21 mouse cellular contexts compared by ENCODE assay signal in the genomic region with DNA sequence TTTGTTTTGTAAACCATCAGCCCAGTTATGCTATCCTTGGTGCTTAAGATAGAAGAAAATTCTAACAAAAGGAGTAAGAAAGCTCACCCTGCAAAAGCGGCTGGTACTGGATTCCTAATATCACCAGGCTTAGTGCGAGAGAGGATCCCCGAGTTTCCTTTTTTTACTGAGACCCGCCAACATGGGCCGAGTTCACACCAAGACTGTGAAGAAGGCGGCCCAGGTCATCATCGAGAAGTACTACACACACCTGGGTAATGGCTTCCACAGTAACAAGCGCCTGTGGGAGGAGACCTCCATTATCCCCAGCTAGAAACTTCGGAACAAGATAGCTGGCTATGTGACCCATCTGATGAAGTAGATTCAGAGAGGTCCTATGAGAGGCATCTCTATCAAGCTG. TPM values are rescaled to one million over a fixed set of nuclear protein-coding genes. Genes with fewer than 3 reads are reported as not detected.
DNase-seq lines count a peak whose midpoint lies in the region; ATAC-seq and TF ChIP-seq lines count a peak whose summit lies in the region.
"Had no signal": no experiment of that assay in that cellular context is flagged by ENCODE, and none has a peak within 500 bp of the region (broad histone marks: within the 10 kb centered on the region; RNA-seq: fewer than 3 reads in every experiment).

No protein-coding gene starts in this region.

- peaks cover 16% of the 10 kb centered on the region for H3K4me1 ChIP-seq in heart, embryonic 12.5 days (replicated peaks)
- peaks cover 36% of the 10 kb centered on the region for H3K4me1 ChIP-seq in kidney, embryonic 16.5 days (ENCODE audit: insufficient read depth, low read length)
- H3K4me1 ChIP-seq in kidney, embryonic 15.5 days: peaks cover 46% of the 10 kb centered on the region
- H3K4me1 ChIP-seq in liver, embryonic 15.5 days (replicated peaks): peaks cover 27% of the 10 kb centered on the region
- H3K4me1 ChIP-seq in liver, postnatal 0 days (ENCODE audit: insufficient read depth): peaks cover 11% of the 10 kb centered on the region
- no peaks in the 10 kb centered on the region for H3K4me1 ChIP-seq in stomach, postnatal 0 days (replicated peaks; ENCODE audit: control insufficient read depth, insufficient read depth)

- DNase-seq in heart, adult 11 months: peak; percentile 86
- DNase-seq in liver, postnatal 0 days: no peak
- no peak for DNase-seq in stomach, postnatal 0 days (ENCODE audit: low spot score)
- no peak for DNase-seq in left cerebral cortex, postnatal 4 days
- DNase-seq: adrenal gland, adult 8-10 months; cerebellum, adult 2 months; cerebellum, postnatal 25 days; kidney, postnatal 4 days; layer of hippocampus, adult 9-11 months; lung, embryonic 14.5 days; lung, postnatal 14 days; right cerebral cortex, postnatal 4 days; thymus, postnatal 4 days had no signal

- no peaks in the 10 kb centered on the region for H3K36me3 ChIP-seq in heart, embryonic 12.5 days
- H3K36me3 ChIP-seq in kidney, embryonic 16.5 days (ENCODE audit: insufficient read depth, low read length): no peaks in the 10 kb centered on the region
- H3K36me3 ChIP-seq in kidney, embryonic 15.5 days: no peaks in the 10 kb centered on the region
- H3K36me3 ChIP-seq in liver, embryonic 15.5 days (replicated peaks): 0 out of 2 replicates have a peak, but pooled peaks cover 5% of the 10 kb centered on the region
- no peaks in the 10 kb centered on the region; the same call in 1 of the 2 replicates for H3K36me3 ChIP-seq in liver, postnatal 0 days (replicated peaks; ENCODE audit: insufficient read depth, low read length)
- H3K36me3 ChIP-seq in stomach, postnatal 0 days (ENCODE audit: control insufficient read depth, insufficient read depth, low read length): no peaks in the 10 kb centered on the region

- no peaks in the 10 kb centered on the region for H3K9me3 ChIP-seq in heart, embryonic 12.5 days (replicated peaks)
- no peaks in the 10 kb centered on the region for H3K9me3 ChIP-seq in kidney, embryonic 16.5 days (ENCODE audit: low read length)
- H3K9me3 ChIP-seq in kidney, embryonic 15.5 days (replicated peaks): no peaks in the 10 kb centered on the region
- H3K9me3 ChIP-seq in liver, embryonic 15.5 days (replicated peaks): no peaks in the 10 kb centered on the region
- H3K9me3 ChIP-seq in liver, postnatal 0 days (ENCODE audit: low read length): no peaks in the 10 kb centered on the region
- H3K9me3 ChIP-seq in stomach, postnatal 0 days (ENCODE audit: control insufficient read depth, low read length): no peaks in the 10 kb centered on the region

- no peak overlapping the region for H3K4me2 ChIP-seq in heart, embryonic 12.5 days
- H3K4me2 ChIP-seq in kidney, embryonic 16.5 days (replicated peaks; ENCODE audit: low read depth, low read length): no peak overlapping the region
- no peak overlapping the region for H3K4me2 ChIP-seq in kidney, embryonic 15.5 days
- H3K4me2 ChIP-seq in liver, embryonic 15.5 days: no peak overlapping the region
- H3K4me2 ChIP-seq in liver, postnatal 0 days (ENCODE audit: low read depth, low read length): no peak overlapping the region
- no peak overlapping the region for H3K4me2 ChIP-seq in stomach, postnatal 0 days (replicated peaks; ENCODE audit: low read depth)

- no peak overlapping the region for H3K4me3 ChIP-seq in heart, embryonic 12.5 days
- H3K4me3 ChIP-seq in kidney, embryonic 16.5 days (ENCODE audit: low read length): no peak overlapping the region
- no peak overlapping the region for H3K4me3 ChIP-seq in kidney, embryonic 15.5 days (replicated peaks)
- no peak overlapping the region for H3K4me3 ChIP-seq in liver, embryonic 15.5 days (replicated peaks)
- no peak overlapping the region for H3K4me3 ChIP-seq in liver, postnatal 0 days (ENCODE audit: low read depth, low read length)
- no peak overlapping the region for H3K4me3 ChIP-seq in stomach, postnatal 0 days (ENCODE audit: low read depth, low read length)

- no peak for TF ChIP-seq EP300 in liver, postnatal 0 days (IDR thresholded peaks at IDR 0.05; ENCODE audit: low read depth)
- no peak for TF ChIP-seq EP300 in stomach, postnatal 0 days (optimal IDR thresholded peaks at IDR 0.05)

- TF ChIP-seq CTCF in liver, postnatal 0 days (IDR thresholded peaks at IDR 0.05; ENCODE audit: low read depth): no peak
- no peak for TF ChIP-seq CTCF in stomach, postnatal 0 days (IDR thresholded peaks at IDR 0.05; ENCODE audit: low read depth)

- intact Hi-C loops in left cerebral cortex, postnatal 4 days (cut with DNase I): no loop called here

- H3K9ac ChIP-seq in heart, embryonic 12.5 days: no peak overlapping the region
- H3K9ac ChIP-seq in kidney, embryonic 16.5 days (replicated peaks; ENCODE audit: low read length): no peak overlapping the region
- no peak overlapping the region for H3K9ac ChIP-seq in kidney, embryonic 15.5 days
- no peak overlapping the region for H3K9ac ChIP-seq in liver, embryonic 15.5 days
- H3K9ac ChIP-seq in liver, postnatal 0 days (replicated peaks): no peak overlapping the region
- no peak overlapping the region for H3K9ac ChIP-seq in stomach, postnatal 0 days (ENCODE audit: low read length)
- H3K9ac ChIP-seq: lung, embryonic 14.5 days had no signal

- 84% methylated on average over 9 of the region's 9 CpGs for WGBS in heart, embryonic 12.5 days
- WGBS in kidney, embryonic 16.5 days: 78% methylated on average over 9 of the region's 9 CpGs
- WGBS in kidney, embryonic 15.5 days: 77% methylated on average over 9 of the region's 9 CpGs
- 77% methylated on average over 9 of the region's 9 CpGs for WGBS in liver, embryonic 15.5 days (ENCODE audit: insufficient replicate concordance)
- 86% methylated on average over 9 of the region's 9 CpGs for WGBS in liver, postnatal 0 days (ENCODE audit: insufficient replicate concordance)
- 82% methylated on average over 9 of the region's 9 CpGs for WGBS in stomach, postnatal 0 days

- H3K27me3 ChIP-seq in heart, embryonic 12.5 days (replicated peaks): no peaks in the 10 kb centered on the region
- no peaks in the 10 kb centered on the region for H3K27me3 ChIP-seq in kidney, embryonic 16.5 days (ENCODE audit: insufficient read depth, low read length)
- no peaks in the 10 kb centered on the region for H3K27me3 ChIP-seq in kidney, embryonic 15.5 days
- no peaks in the 10 kb centered on the region for H3K27me3 ChIP-seq in liver, embryonic 15.5 days
- no peaks in the 10 kb centered on the region for H3K27me3 ChIP-seq in liver, postnatal 0 days (ENCODE audit: insufficient read depth, low read length)
- no peaks in the 10 kb centered on the region for H3K27me3 ChIP-seq in stomach, postnatal 0 days (ENCODE audit: control insufficient read depth, insufficient read depth, low read length)

- ATAC-seq in heart, embryonic 12.5 days (ENCODE audit: insufficient number of reproducible peaks, low FRiP score): no peak
- no peak for ATAC-seq in kidney, embryonic 16.5 days (ENCODE audit: low FRiP score, low TSS enrichment)
- no peak for ATAC-seq in kidney, embryonic 15.5 days (replicated peaks; ENCODE audit: low FRiP score)
- no peak for ATAC-seq in liver, embryonic 15.5 days (ENCODE audit: insufficient read depth)
- ATAC-seq in liver, postnatal 0 days: no peak
- no peak for ATAC-seq in stomach, postnatal 0 days (ENCODE audit: low FRiP score, low TSS enrichment)
- ATAC-seq: activated CD4-positive, CD25-positive, alpha-beta regulatory T cell, adult 4 months; CD4-positive, CD25-positive, alpha-beta regulatory T cell, adult 4 months; forebrain, embryonic 14.5 days; midbrain, embryonic 16.5 days had no signal

- no peak overlapping the region for H3K27ac ChIP-seq in heart, embryonic 12.5 days (ENCODE audit: poor library complexity, severe bottlenecking)
- H3K27ac ChIP-seq in kidney, embryonic 16.5 days (ENCODE audit: low read length): peak overlapping the region; percentile 99
- H3K27ac ChIP-seq in kidney, embryonic 15.5 days: no peak overlapping the region
- H3K27ac ChIP-seq in liver, embryonic 15.5 days (replicated peaks): peak overlapping the region; percentile 99; the same call in 1 of the 2 replicates
- no peak overlapping the region for H3K27ac ChIP-seq in liver, postnatal 0 days (ENCODE audit: low read depth)
- peak overlapping the region; percentile 35; the same call in 1 of the 2 replicates for H3K27ac ChIP-seq in stomach, postnatal 0 days (replicated peaks)

RNA-seq across cellular contexts. Expression of a gene that starts 1.3 kb away (rescaled TPM):
- 35.2 and 41.9 TPM in 2 replicates for polyA plus RNA-seq in heart, embryonic 12.5 days (2016; fragmentation: Nextera tagmentation; extraction: Ambion mirVana)
- polyA plus RNA-seq in kidney, embryonic 16.5 days (2015; fragmentation: Nextera tagmentation; extraction: Ambion mirVana): 37.5 and 44.7 TPM in 2 replicates
- polyA plus RNA-seq in kidney, embryonic 15.5 days (2015; fragmentation: Nextera tagmentation; extraction: Ambion mirVana): 41.6 and 42.8 TPM in 2 replicates
- 25.5 and 28.0 TPM in 2 replicates for polyA plus RNA-seq in liver, embryonic 15.5 days (2015; fragmentation: Nextera tagmentation; extraction: Ambion mirVana)
- polyA plus RNA-seq in liver, postnatal 0 days (2015; fragmentation: Nextera tagmentation; extraction: Ambion mirVana): 16.6 and 16.7 TPM in 2 replicates
- polyA plus RNA-seq in stomach, postnatal 0 days (2015; fragmentation: Nextera tagmentation; extraction: Ambion mirVana): 19.6 and 21.9 TPM in 2 replicates
- total RNA-seq in left cerebral cortex, postnatal 4 days (2021): 10 to 100 TPM; 43.2 to 47.7 TPM

Comparison
In these comparisons a context has a peak if more than half of its experiments do, and no peak if none do; other contexts are left out.
1. H3K27ac ChIP-seq: peak in kidney, embryonic 16.5 days (single experiment), liver, embryonic 15.5 days (single experiment) and stomach, postnatal 0 days (single experiment); none in heart, embryonic 12.5 days (single experiment), kidney, embryonic 15.5 days (single experiment) and liver, postnatal 0 days (single experiment).